Mouse (Mus musculus) neural tube, embryonic 15.5 days (tissue): ENCODE measurements around the gene Bpifa2. TPM values are rescaled to one million over a fixed set of nuclear protein-coding genes. Genes with fewer than 3 reads are reported as not detected.
"Not testable (repeated sequence)": the region's sequence is repeated elsewhere in the genome, so short reads cannot be mapped to it uniquely, and the experiment has no call there.

Source experiments
- ATAC-seq: fragments of 200-750 bp; cut with Nextera tagmentation; 2 replicates; pipeline ENCODE4 v1.8.0; 2017; ENCODE audit warnings: mild to moderate bottlenecking, moderate TSS enrichment, moderate library complexity; ENCODE audit not compliant: low FRiP score
- H3K27ac ChIP-seq: fragments of 300-500 bp; sonication (generic); replicated peaks from 2 replicates; pipeline ENCODE4 v1.5.1; 2015; ENCODE audit warnings: mild to moderate bottlenecking, inconsistent platforms
- H3K27me3 ChIP-seq: fragments of 300-500 bp; sonication (generic); replicated peaks from 2 replicates; pipeline ENCODE4 v1.6.1; 2015; ENCODE audit warnings: inconsistent platforms
- H3K36me3 ChIP-seq: fragments of 300-500 bp; sonication (generic); 2 replicates; pipeline ENCODE4 v1.6.1; 2015; ENCODE audit warnings: inconsistent platforms
- H3K4me1 ChIP-seq: fragments of 300-500 bp; sonication (generic); 2 replicates; pipeline ENCODE4 v1.6.1; 2015; ENCODE audit warnings: inconsistent platforms
- H3K4me2 ChIP-seq: fragments of 300-500 bp; sonication (generic); 2 replicates; pipeline ENCODE4 v1.6.1; 2015; ENCODE audit warnings: inconsistent platforms, mild to moderate bottlenecking, moderate library complexity
- H3K4me3 ChIP-seq: fragments of 300-500 bp; sonication (generic); replicated peaks from 2 replicates; pipeline ENCODE4 v1.5.1; 2015; ENCODE audit warnings: mild to moderate bottlenecking, inconsistent platforms
- H3K9ac ChIP-seq: fragments of 300-500 bp; sonication (generic); replicated peaks from 2 replicates; pipeline ENCODE4 v1.6.1; 2015; ENCODE audit warnings: mild to moderate bottlenecking, inconsistent platforms
- H3K9me3 ChIP-seq: fragments of 300-500 bp; sonication (generic); replicated peaks from 2 replicates; pipeline ENCODE4 v1.6.1; 2016; ENCODE audit warnings: inconsistent platforms
- WGBS: fragments of 180-500 bp; shearing (Covaris S2); methylation state at CpG from one replicate; pipeline ENCODE4 v1.1.7; 2015; ENCODE audit warnings: mixed read lengths; 5-methylcytosine and 5-hydroxymethylcytosine counted together
- polyA plus RNA-seq: library from polyadenylated mRNA; unstranded; fragments of >200 nt; fragmentation: Nextera tagmentation; extraction: Ambion mirVana; gene quantifications from 2 replicates; pipeline ENCODE4 v1.2.1, GENCODE M21; 2015

The Bpifa2 gene
- polyA plus RNA-seq, 1 experiment from 2014 or later, result not detected

GRCm38 (mm10) chr2:154017990-154018389, 9.9 kb downstream of the Bpifa2 start:
- H3K36me3 ChIP-seq, result no peaks in the 10 kb centered on the region
- no peaks in the 10 kb centered on the region for H3K4me1 ChIP-seq
- no peaks in the 10 kb centered on the region for H3K9me3 ChIP-seq
- no peaks in the 10 kb centered on the region for H3K27me3 ChIP-seq
- WGBS, result 94% methylated on average over 1 of the region's 1 CpGs
- H3K4me2 ChIP-seq, result no peak overlapping the region
- no peak for ATAC-seq
- no peak overlapping the region for H3K27ac ChIP-seq
- H3K4me3 ChIP-seq, result no peak overlapping the region
- no peak overlapping the region for H3K9ac ChIP-seq

GRCm38 (mm10) chr2:154024676-154025075, 16.6 kb downstream of the Bpifa2 start:
- H3K4me1 ChIP-seq, H3K9ac ChIP-seq, H3K27ac ChIP-seq, H3K36me3 ChIP-seq, H3K4me3 ChIP-seq, H3K27me3 ChIP-seq, ATAC-seq, H3K4me2 ChIP-seq, H3K9me3 ChIP-seq: not testable (repeated sequence)
- 92% methylated on average over 4 of the region's 4 CpGs for WGBS

GRCm38 (mm10) chr2:154038932-154039331, 30.9 kb downstream of the Bpifa2 start:
- H3K9me3 ChIP-seq, result no peaks in the 10 kb centered on the region
- no peaks in the 10 kb centered on the region for H3K27me3 ChIP-seq
- no peaks in the 10 kb centered on the region for H3K36me3 ChIP-seq
- WGBS, result 52% methylated on average over 2 of the region's 2 CpGs
- no peak overlapping the region for H3K27ac ChIP-seq
- no peak overlapping the region for H3K4me3 ChIP-seq
- H3K9ac ChIP-seq, result no peak overlapping the region
- no peak overlapping the region for H3K4me2 ChIP-seq
- H3K4me1 ChIP-seq, result no peaks in the 10 kb centered on the region
- no peak for ATAC-seq

GRCm38 (mm10) chr2:154044743-154045142, 36.7 kb downstream of the Bpifa2 start:
- no peak overlapping the region for H3K27ac ChIP-seq
- no peaks in the 10 kb centered on the region for H3K9me3 ChIP-seq
- WGBS, result 90% methylated on average over 3 of the region's 3 CpGs
- H3K4me3 ChIP-seq, result no peak overlapping the region
- ATAC-seq, result no peak
- H3K4me2 ChIP-seq, result no peak overlapping the region
- no peaks in the 10 kb centered on the region for H3K27me3 ChIP-seq
- no peaks in the 10 kb centered on the region for H3K36me3 ChIP-seq
- no peak overlapping the region for H3K9ac ChIP-seq
- H3K4me1 ChIP-seq, result no peaks in the 10 kb centered on the region

GRCm38 (mm10) chr2:154058690-154059089, 50.6 kb downstream of the Bpifa2 start:
- Histone ChIP-seq H3K4me2 (no peak overlapping the region), H3K27ac (no peak overlapping the region), H3K4me3 (no peak overlapping the region), H3K9ac (no peak overlapping the region), H3K36me3 (no peaks in the 10 kb centered on the region), H3K9me3 (no peaks in the 10 kb centered on the region), H3K4me1 (no peaks in the 10 kb centered on the region), H3K27me3 (no peaks in the 10 kb centered on the region)
- WGBS, result 68% methylated on average over 2 of the region's 2 CpGs
- no peak for ATAC-seq

Other genes with a start within 250 kb of the Bpifa2 start
- gene Efcab8, start 228.3 kb upstream of the Bpifa2 start, polyA plus RNA-seq, result not detected in 2 replicates
- not detected in 2 replicates for gene Sun5, start 137.2 kb upstream of the Bpifa2 start, polyA plus RNA-seq
- not detected in 2 replicates for gene Bpifb2, start 133.2 kb upstream of the Bpifa2 start, polyA plus RNA-seq
- 0.12 TPM in 1 of 2 replicates, not detected in the other for gene Bpifb6, start 107.9 kb upstream of the Bpifa2 start, polyA plus RNA-seq
- gene Bpifb3, start 90.0 kb upstream of the Bpifa2 start, polyA plus RNA-seq, result not detected in 2 replicates
- not detected in 2 replicates for gene Bpifb4, start 70.1 kb upstream of the Bpifa2 start, polyA plus RNA-seq
- not detected in 2 replicates for gene Bpifa6, start 33.3 kb upstream of the Bpifa2 start, polyA plus RNA-seq
- gene Bpifa3, start 122.1 kb downstream of the Bpifa2 start, polyA plus RNA-seq, result not detected in 2 replicates
- 51.3 TPM in 1 of 2 replicates, not detected in the other for gene Bpifa1, start 134.6 kb downstream of the Bpifa2 start, polyA plus RNA-seq
- not detected in 2 replicates for gene Bpifa5, start 154.3 kb downstream of the Bpifa2 start, polyA plus RNA-seq
- 0.24 TPM in 1 of 2 replicates, not detected in the other for gene Bpifb1, start 182.6 kb downstream of the Bpifa2 start, polyA plus RNA-seq
- 0.27 and 0.32 TPM in 2 replicates for gene Bpifb5, start 215.5 kb downstream of the Bpifa2 start, polyA plus RNA-seq
- not detected in 2 replicates for gene Bpifb9a, start 249.6 kb downstream of the Bpifa2 start, polyA plus RNA-seq